Mouse (Mus musculus) cerebellum, adult 11-12 months (tissue): ENCODE results near the gene Sec14l2.

ENCODE experiments used
- DNase-seq: peaks from one replicate; pipeline ENCODE4 v3.0.0; 2022

The Sec14l2 gene

DNA sequence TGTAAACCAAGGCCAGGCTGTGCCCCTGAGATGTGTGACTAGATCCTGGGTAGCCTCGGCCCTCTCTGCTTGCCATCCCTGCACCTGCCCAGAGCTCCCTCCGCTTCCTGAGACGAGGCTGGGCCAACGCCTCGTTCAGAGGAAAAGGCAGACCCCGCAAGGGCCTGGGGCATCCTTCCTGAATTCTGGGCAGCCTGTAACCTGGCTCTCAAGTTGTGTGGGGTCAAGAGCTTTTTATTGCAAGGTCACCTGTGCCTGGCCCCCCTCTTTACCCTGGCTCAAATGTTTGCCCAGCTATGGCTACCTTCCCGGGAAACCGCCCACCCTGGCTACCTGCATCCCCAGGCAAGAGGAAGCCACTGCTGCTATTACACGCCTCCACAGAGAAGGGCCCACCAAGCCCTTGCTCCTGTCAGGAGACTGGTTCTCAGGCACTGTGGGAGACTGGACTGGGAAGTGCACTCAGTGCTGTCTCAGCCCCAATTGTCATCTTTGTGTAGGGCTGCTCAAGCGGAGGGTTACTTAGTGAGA, 26.1 kb downstream of the Sec14l2 start:
- peak; percentile 69 for DNase-seq

GRCm38 (mm10) chr11:4096054-4096984, 26.9 kb downstream of the Sec14l2 start:
- peak; percentile 99 for DNase-seq

GRCm38 (mm10) chr11:4095171-4096053, 27.8 kb downstream of the Sec14l2 start, which contains the start of gene Mtfp1:
Gene Mtfp1 (minus strand): TSS chr11:4095445.
- DNase-seq, result peak; percentile 75

DNA sequence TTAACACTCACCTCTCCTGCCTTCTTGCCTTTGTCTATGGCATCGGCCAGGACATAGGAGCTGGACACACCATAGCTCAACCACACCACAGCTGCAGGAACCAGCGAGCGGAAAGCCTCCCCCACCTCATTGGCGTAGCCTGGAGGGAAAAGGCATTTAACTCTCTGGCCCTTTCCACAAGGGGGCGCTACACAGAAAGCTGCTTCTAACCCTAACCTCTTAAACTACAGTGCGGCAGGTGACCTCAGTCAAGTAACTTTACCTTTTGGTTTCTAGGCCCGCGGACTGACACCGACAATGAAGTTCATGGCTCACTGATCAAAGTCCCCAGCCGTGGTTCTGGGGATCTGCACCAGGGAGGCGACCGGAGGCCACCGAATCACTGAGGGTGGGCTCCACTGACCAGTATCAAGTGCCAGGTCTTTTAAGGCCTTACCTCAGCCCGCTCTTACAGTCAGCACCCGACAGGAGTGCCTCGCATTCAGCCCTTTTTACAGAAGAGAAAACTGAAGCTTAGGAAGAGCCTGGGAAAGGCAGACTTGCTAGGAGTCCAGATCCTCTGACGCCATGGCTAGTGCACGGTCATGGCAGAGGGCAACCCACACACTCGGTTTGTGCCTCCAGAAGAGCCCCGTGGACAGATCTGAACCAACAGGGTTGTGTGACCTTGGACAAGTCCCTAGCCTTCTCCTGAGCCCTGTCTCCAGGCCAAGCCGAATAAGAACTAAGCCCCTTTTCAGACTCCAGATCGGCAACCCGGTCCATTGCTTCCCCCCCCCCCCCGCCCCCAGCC, 28.6 kb downstream of the Sec14l2 start:
- DNase-seq, result peak; percentile 67

DNA sequence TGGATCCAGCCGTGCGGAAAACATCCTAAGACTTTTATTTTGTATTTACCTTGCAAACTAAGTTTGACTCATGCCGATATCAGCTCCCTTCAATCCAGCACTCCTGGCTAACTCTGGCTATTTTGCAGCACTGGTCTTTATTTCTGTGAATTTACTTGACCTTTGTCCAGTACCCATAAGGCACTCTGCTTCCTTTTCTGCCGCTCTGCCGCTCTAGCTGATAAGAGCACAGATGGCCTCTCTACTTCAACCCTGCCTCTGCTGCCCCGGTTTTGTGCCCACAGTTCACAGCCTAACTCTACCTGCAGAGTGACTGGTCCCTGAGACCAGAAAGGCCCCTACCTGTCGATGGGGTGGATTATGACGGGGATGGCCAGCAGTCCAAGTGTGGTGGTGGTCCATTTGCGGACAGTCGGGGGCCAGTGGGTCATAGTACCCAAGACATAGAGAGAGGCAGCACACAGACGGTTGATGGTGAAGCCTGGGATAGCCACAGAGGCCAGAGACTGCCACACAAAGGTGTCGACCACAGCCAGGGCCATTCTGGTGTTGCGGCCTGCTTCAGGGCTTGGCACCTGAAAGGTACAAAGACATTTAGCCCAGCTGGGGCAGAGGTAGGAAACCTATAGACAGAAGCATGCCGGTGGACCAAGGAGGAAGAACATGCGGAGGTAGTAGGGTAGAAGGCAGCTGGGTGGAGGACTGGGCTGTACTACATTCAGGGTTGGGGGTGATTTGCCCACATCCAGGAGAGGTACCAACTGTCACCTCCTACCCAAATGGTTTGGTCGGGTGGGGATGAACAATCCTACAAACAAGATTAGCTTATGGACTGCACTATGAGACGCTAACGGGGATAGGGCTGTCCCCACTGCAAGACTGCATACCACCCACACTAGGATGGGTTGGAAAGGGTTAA, 29.5 kb downstream of the Sec14l2 start:
- DNase-seq, result peak; percentile 55

- DNase-seq, result no peak
These were observed 35.9 kb downstream of the Sec14l2 start for GRCm38 (mm10) chr11:4087267-4087666.

DNA sequence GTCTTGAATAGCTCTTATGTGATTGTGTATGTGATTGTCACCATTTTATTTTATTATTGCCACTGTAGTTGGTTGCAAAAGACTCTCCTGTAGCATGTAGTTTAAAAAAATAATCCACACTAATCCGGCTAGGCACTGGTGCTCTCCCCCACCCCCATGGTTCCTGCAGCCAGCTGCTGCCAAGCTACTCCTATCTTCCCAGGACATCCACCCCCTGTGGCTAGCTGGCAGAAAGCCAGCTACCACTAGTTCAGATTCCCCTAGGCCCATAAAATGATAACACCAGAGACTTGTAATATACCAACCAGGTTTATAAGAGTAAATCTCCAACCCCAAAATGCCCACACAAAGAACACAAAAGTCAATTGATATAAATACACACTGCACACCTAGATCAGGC, 37.0 kb downstream of the Sec14l2 start:
- DNase-seq, result no peak

- DNase-seq, result peak; percentile 50
These were observed 39.7 kb downstream of the Sec14l2 start for GRCm38 (mm10) chr11:4083316-4084078.

DNA sequence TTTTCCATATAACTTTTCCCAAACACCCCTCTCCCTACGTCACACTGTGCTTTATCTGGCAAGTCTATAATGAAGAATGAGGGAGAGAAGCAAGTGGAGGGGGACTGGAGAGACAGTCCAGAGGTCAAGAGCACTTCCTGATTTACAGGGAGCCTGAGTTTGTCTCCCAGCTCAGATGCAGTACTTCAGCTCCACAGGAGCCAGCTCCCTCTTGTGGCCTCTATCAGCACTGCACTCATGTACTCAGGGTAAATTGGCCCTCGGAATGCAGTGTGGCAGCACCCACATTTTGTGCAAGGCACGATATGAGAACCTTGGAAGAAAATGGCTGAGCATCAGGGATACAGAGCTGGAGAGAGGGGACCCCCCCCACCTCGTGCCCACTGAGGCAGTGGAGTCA, 43.0 kb downstream of the Sec14l2 start:
- DNase-seq, result no peak

GRCm38 (mm10) chr11:4078267-4078933, 44.8 kb downstream of the Sec14l2 start:
- DNase-seq, result no peak

- no peak for DNase-seq
These were observed 46.6 kb downstream of the Sec14l2 start for GRCm38 (mm10) chr11:4076633-4077032.

DNA sequence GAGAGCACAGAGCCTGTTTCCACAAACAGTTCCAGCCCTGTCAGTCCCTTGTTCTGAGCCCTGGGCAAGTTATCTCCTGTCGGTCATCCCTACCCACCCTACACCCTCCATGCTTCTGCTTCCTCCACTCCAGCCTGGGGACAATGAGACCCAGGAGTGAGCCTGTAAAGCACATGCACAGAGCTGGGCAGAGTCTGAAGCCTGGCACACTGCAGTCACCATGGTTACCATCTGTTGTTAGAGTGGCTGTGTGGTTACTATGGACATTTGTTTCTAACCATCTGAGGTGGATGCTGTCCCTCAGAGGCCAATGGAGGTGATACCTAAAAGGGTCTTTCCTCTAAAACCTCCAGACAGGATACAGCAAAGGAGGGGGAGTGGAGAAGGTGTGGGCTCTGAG, 53.6 kb downstream of the Sec14l2 start:
- no peak for DNase-seq

- DNase-seq, result no peak
These were observed 58.5 kb downstream of the Sec14l2 start, which contains the start of gene Sec14l3 for GRCm38 (mm10) chr11:4064627-4065122. Gene Sec14l3 (plus strand): TSS chr11:4064841.

GRCm38 (mm10) chr11:4062981-4063380, 60.2 kb downstream of the Sec14l2 start:
- DNase-seq, result no peak

DNA sequence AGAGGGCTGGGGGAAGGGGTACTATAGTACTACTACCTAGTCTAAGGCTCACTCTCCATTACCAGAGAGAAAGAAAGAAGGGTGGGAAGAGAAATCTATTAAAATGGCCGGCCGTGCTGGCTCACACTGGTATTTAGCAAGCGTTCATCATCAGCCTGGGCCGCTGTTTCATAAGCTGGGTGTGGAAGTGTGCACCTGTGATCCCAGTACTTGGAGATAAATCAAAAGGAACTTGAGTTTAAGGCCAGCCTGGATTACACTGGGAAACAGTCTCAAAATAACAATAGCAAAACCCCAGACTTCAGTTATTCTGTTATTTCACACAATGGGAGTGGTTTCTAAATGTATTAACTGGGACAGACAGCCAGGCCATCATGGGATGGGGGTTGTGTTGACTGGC, 60.7 kb downstream of the Sec14l2 start:
- DNase-seq, result no peak

GRCm38 (mm10) chr11:4060866-4061575, 62.2 kb downstream of the Sec14l2 start:
- no peak for DNase-seq

- peak; percentile 27 for DNase-seq
These were observed 69.6 kb downstream of the Sec14l2 start for GRCm38 (mm10) chr11:4053586-4053985.

GRCm38 (mm10) chr11:4048438-4048837, 74.8 kb downstream of the Sec14l2 start:
- DNase-seq, result no peak

GRCm38 (mm10) chr11:4047766-4048165, 75.4 kb downstream of the Sec14l2 start:
- no peak for DNase-seq
